Mouse (Mus musculus): ENCODE results near the gene Tbc1d21. TPM values are rescaled to one million over a fixed set of nuclear protein-coding genes. Genes with fewer than 3 reads are reported as not detected.
A peak's percentile ranks its signal among the peaks of the same experiment; 100 is the strongest.

The Tbc1d21 gene
- polyA plus RNA-seq, 1 experiment from 2014 or later = not detected

DNA sequence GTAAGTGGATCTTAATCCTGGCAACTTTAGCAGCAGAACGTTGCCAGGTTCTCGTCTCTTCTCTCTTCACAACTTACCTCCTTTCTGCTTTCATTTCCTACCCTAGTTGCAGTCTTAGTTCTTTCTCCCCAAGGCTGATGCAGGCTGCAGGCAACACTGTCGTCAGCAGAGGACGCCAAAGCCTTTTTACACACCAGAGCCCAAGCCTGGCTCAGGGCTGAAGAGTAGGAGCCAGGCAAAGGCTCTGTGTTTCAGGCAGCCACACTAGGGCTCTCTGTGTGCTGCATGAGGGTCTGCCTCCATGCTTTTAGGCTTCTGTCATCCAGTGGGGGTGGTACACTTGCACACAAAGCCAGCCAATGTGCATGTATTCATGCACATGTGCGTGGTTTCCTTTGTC lies 40.0 kb downstream of the Tbc1d21 start:
- no peak overlapping the region for H3K27ac ChIP-seq (replicated peaks)

GRCm38 (mm10) chr9:58327382-58327781 lies 42.9 kb downstream of the Tbc1d21 start:
- H3K27me3 ChIP-seq (ENCODE audit: low read depth, poor library complexity, severe bottlenecking) = no peaks in the 10 kb centered on the region
- WGBS = 84% methylated on average over 1 of the region's 1 CpGs
- no peak overlapping the region for H3K27ac ChIP-seq (replicated peaks)
- H3K4me1 ChIP-seq = no peaks in the 10 kb centered on the region
- no peaks in the 10 kb centered on the region for H3K36me3 ChIP-seq
- no peaks in the 10 kb centered on the region for H3K9me3 ChIP-seq (replicated peaks)
- DNase-seq (ENCODE audit: low spot score) = no peak
- H3K4me3 ChIP-seq = no peak overlapping the region

More for the DNA sequence above, 40.0 kb downstream of the Tbc1d21 start:
- Histone ChIP-seq H3K4me3 (no peak overlapping the region), H3K9me3 (replicated peaks) (peaks cover 4% of the 10 kb centered on the region), H3K4me1 (no peaks in the 10 kb centered on the region), H3K36me3 (no peaks in the 10 kb centered on the region), H3K27me3 (ENCODE audit: low read depth, poor library complexity, severe bottlenecking) (no peaks in the 10 kb centered on the region)
- 26% methylated on average over 5 of the region's 5 CpGs for WGBS
- peak; percentile 48 for DNase-seq (ENCODE audit: low spot score)

DNA sequence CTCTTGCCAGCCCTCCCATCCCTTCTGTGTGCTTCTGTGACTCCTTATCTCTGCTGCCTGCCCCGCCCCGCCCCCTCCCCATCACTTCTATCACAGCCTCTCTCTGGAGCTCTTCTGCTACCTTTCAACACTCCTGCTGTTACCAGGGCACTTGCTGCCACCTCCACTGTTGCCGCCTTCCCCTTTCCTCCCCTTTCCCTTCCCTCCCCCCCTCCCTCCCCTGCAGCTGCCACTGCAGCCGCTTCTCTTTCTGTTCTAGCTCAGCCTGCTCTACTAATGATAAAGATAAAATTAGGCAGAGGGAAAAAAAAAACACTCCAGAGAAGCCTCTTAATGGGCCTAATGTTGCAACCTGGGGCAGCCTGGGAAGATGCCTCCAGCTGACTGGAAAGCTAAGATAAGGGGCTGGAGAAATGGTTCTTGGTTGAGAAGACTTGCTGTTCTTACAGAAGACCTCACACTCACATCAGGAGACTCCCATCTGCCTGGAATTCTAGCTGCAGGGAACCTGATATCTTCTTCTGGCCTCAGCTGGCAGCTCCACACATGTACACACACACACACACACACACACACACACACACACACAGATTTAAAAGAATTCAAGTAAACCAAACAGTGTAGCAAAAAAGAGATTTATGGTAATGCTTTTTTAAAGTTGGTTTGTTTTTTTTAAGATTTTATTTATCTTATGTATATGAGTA lies 43.6 kb downstream of the Tbc1d21 start:
- Histone ChIP-seq H3K4me3 (no peak overlapping the region), H3K27ac (replicated peaks) (no peak overlapping the region; the same call in 1 of the 2 replicates), H3K4me1 (no peaks in the 10 kb centered on the region), H3K27me3 (ENCODE audit: low read depth, poor library complexity, severe bottlenecking) (no peaks in the 10 kb centered on the region), H3K9me3 (replicated peaks) (no peaks in the 10 kb centered on the region; the same call in 1 of the 2 replicates), H3K36me3 (no peaks in the 10 kb centered on the region)
- DNase-seq (ENCODE audit: low spot score) = no peak
- WGBS = 23% methylated on average over 4 of the region's 4 CpGs

GRCm38 (mm10) chr9:58321681-58322080 lies 48.6 kb downstream of the Tbc1d21 start:
- DNase-seq (ENCODE audit: low spot score) = no peak
- H3K36me3 ChIP-seq = no peaks in the 10 kb centered on the region
- WGBS = 96% methylated on average over 3 of the region's 3 CpGs
- peaks cover 3% of the 10 kb centered on the region for H3K27me3 ChIP-seq (ENCODE audit: low read depth, poor library complexity, severe bottlenecking)
- H3K9me3 ChIP-seq (replicated peaks) = no peaks in the 10 kb centered on the region; the same call in 1 of the 2 replicates
- no peak overlapping the region for H3K27ac ChIP-seq (replicated peaks)
- no peak overlapping the region for H3K4me3 ChIP-seq
- H3K4me1 ChIP-seq = peaks cover 4% of the 10 kb centered on the region

GRCm38 (mm10) chr9:58318317-58318716 lies 51.9 kb downstream of the Tbc1d21 start:
- Histone ChIP-seq H3K27me3 (ENCODE audit: low read depth, poor library complexity, severe bottlenecking) (peaks cover 19% of the 10 kb centered on the region), H3K36me3 (no peaks in the 10 kb centered on the region), H3K27ac (replicated peaks) (no peak overlapping the region), H3K4me1 (peaks cover 36% of the 10 kb centered on the region), H3K9me3 (replicated peaks) (no peaks in the 10 kb centered on the region; the same call in 1 of the 2 replicates), H3K4me3 (no peak overlapping the region)
- DNase-seq (ENCODE audit: low spot score) = no peak
- WGBS = 83% methylated on average over 3 of the region's 3 CpGs

- Histone ChIP-seq H3K27ac (replicated peaks) (no peak overlapping the region), H3K9me3 (replicated peaks) (no peaks in the 10 kb centered on the region; the same call in 1 of the 2 replicates), H3K4me1 (peaks cover 45% of the 10 kb centered on the region), H3K4me3 (no peak overlapping the region), H3K27me3 (ENCODE audit: low read depth, poor library complexity, severe bottlenecking) (peaks cover 28% of the 10 kb centered on the region), H3K36me3 (no peaks in the 10 kb centered on the region)
- 73% methylated on average over 3 of the region's 3 CpGs for WGBS
- DNase-seq (ENCODE audit: low spot score) = no peak
Observed at GRCm38 (mm10) chr9:58317381-58317780, 52.9 kb downstream of the Tbc1d21 start.

DNA sequence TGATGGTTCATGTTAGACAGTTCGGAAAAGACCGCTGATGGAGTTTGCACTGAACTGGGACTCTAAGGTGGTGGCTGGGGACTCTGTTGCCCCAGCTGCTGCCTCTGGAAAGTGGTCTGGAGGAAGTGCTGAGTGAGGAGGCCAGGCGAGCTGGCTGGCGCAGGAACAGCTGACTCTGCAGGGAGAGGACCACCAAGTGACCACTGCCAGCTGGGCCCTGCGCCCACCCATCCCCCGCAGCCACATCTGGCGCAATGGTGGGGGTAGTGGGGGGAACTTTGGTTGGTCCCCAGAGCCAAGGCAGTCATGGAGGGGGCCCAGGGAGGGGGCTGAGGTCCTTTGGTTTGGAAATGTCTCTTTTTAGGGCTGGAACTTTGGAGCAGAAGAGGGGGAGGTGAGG lies 53.5 kb downstream of the Tbc1d21 start:
- Histone ChIP-seq H3K4me3 (no peak overlapping the region), H3K27ac (replicated peaks) (peak overlapping the region; percentile 55; the same call in 1 of the 2 replicates), H3K4me1 (peaks cover 51% of the 10 kb centered on the region), H3K36me3 (no peaks in the 10 kb centered on the region), H3K27me3 (ENCODE audit: low read depth, poor library complexity, severe bottlenecking) (peaks cover 34% of the 10 kb centered on the region), H3K9me3 (replicated peaks) (no peaks in the 10 kb centered on the region; the same call in 1 of the 2 replicates)
- WGBS = 76% methylated on average over 7 of the region's 7 CpGs
- no peak for DNase-seq (ENCODE audit: low spot score)

- Histone ChIP-seq H3K4me1 (peaks cover 54% of the 10 kb centered on the region), H3K4me3 (no peak overlapping the region), H3K36me3 (no peaks in the 10 kb centered on the region), H3K9me3 (replicated peaks) (no peaks in the 10 kb centered on the region), H3K27me3 (ENCODE audit: low read depth, poor library complexity, severe bottlenecking) (peaks cover 43% of the 10 kb centered on the region), H3K27ac (replicated peaks) (peak overlapping the region; percentile 75; the same call in 1 of the 2 replicates)
- WGBS = 86% methylated on average over 2 of the region's 2 CpGs
- no peak for DNase-seq (ENCODE audit: low spot score)
Observed at GRCm38 (mm10) chr9:58315850-58316249, 54.4 kb downstream of the Tbc1d21 start.

DNA sequence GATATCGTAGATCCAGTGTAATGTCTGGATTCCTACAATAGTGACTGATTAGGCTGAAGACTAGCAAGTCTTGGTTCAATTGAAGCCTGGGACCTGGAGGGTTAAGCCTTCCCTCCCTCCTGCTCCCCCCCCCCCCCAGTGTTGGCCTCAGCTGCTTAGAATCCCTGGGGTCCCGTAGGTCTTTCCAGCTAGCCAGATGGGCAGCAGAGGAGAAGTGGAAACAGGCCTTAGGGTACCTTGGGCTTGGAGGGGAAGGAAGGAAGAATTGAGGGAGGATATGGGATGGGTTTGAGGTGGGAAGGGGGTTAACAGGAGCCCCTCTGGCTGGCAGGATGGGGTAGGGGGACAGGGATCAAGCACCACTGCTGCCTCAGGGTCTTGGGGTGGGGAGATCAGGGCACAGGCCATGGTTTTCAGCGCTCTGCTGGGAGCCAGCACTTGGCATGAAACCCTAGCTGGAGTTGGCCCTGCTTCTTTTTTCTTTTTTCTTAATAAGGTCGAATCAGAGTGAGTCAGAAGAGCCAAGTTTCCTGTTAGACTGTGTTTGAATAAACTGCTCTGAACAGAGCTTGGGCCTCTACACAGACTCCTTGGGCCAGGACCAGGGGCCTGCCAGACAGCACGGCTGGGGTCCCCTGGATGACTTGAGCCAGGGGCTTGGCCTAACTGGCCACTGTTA lies 55.4 kb downstream of the Tbc1d21 start:
- Histone ChIP-seq H3K9me3 (replicated peaks) (no peaks in the 10 kb centered on the region), H3K4me3 (no peak overlapping the region), H3K27ac (replicated peaks) (peak overlapping the region; percentile 75), H3K36me3 (no peaks in the 10 kb centered on the region), H3K27me3 (ENCODE audit: low read depth, poor library complexity, severe bottlenecking) (peaks cover 54% of the 10 kb centered on the region), H3K4me1 (peaks cover 54% of the 10 kb centered on the region)
- no peak for DNase-seq (ENCODE audit: low spot score)
- WGBS = 45% methylated on average over 5 of the region's 5 CpGs

GRCm38 (mm10) chr9:58312944-58313359 lies 57.3 kb downstream of the Tbc1d21 start, which contains the start of gene Loxl1:
Loxl1 (minus strand) TSS chr9:58313186.
- peaks cover 63% of the 10 kb centered on the region for H3K4me1 ChIP-seq
- H3K36me3 ChIP-seq = no peaks in the 10 kb centered on the region
- peak within 1 kb of the TSS; percentile 76 for H3K27ac ChIP-seq (replicated peaks)
- peak; percentile 81 for DNase-seq (ENCODE audit: low spot score)
- no peaks in the 10 kb centered on the region for H3K9me3 ChIP-seq (replicated peaks)
- under 1% methylated on average over 21 of the region's 21 CpGs for WGBS
- peak within 1 kb of the TSS; percentile 57 for H3K4me3 ChIP-seq
- H3K27me3 ChIP-seq (ENCODE audit: low read depth, poor library complexity, severe bottlenecking) = peaks cover 61% of the 10 kb centered on the region

GRCm38 (mm10) chr9:58312196-58312943 lies 57.9 kb downstream of the Tbc1d21 start:
- H3K9me3 ChIP-seq (replicated peaks) = no peaks in the 10 kb centered on the region
- WGBS = 1% methylated on average over 72 of the region's 72 CpGs
- peaks cover 69% of the 10 kb centered on the region for H3K4me1 ChIP-seq
- peak overlapping the region; percentile 76 for H3K27ac ChIP-seq (replicated peaks)
- peaks cover 61% of the 10 kb centered on the region for H3K27me3 ChIP-seq (ENCODE audit: low read depth, poor library complexity, severe bottlenecking)
- H3K36me3 ChIP-seq = no peaks in the 10 kb centered on the region
- H3K4me3 ChIP-seq = peak overlapping the region; percentile 57
- DNase-seq (ENCODE audit: low spot score) = peak; percentile 63

DNA sequence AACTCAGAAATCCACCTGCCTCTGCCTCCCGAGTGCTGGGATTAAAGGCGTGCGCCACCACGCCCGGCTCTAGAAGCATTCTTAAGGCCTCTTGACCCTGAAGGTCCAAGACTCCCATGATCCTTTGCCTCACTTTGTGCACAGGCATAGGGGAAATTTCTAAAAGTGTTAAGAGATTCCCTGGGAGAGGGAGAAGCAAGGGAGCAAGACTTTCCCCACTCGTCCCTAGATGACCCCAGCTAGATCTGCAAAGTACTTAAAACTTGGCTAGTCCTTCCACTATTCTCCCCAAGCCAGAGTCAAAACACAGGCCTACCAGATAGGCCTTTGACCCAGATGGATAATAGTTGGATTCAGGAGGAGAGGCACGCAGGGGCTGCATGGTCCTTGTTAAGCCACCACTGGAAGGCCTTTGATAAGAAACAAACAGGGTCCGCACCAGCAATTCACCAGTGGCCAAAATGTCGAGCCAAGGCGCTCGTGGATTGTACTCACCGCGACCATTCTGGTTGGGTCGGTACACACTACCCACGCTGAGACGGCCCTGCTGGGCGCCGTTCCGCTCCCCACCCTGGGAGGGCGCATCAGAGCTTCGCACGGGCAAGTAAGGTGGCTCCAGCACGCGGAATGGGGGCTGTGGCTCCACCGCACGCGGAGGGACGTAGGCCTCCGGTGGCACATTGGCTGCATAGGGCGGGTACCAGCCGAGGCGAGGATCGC lies 58.9 kb downstream of the Tbc1d21 start:
- 56% methylated on average over 33 of the region's 33 CpGs for WGBS
- Histone ChIP-seq H3K36me3 (no peaks in the 10 kb centered on the region), H3K4me1 (peaks cover 63% of the 10 kb centered on the region), H3K4me3 (peak overlapping the region; percentile 57), H3K27me3 (ENCODE audit: low read depth, poor library complexity, severe bottlenecking) (peaks cover 55% of the 10 kb centered on the region), H3K9me3 (replicated peaks) (no peaks in the 10 kb centered on the region), H3K27ac (replicated peaks) (peak overlapping the region; percentile 76)
- peak; percentile 38 for DNase-seq (ENCODE audit: low spot score)
